Mouse (Mus musculus): ENCODE results near the gene Ss18l2. TPM values are rescaled to one million over a fixed set of nuclear protein-coding genes. Genes with fewer than 3 reads are reported as not detected.

Ss18l2 gene
- polyA plus RNA-seq, 1 experiment from 2014 or later: 111 TPM

DNA sequence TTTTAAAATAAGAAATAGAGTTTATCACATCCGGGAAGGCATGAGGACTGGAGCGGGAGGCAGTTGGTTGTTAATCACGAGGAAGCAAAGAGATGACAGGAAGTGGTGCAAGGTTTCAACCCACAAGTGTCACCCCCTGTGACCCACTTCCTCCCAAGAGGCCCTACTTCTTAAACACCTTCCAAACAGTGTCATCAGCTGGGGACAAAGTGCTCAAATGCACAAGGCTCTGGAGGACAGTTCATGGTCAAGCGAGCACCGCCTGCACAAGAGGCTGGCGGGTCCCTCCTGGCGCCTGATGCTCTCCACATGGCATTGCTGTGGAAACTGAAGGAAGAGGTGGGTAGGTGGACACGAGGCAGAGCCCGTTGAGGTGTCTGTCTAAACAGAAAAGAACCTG is 35.1 kb upstream of the Ss18l2 start:
- Histone ChIP-seq H3K4me3 (ENCODE audit: low read length) (no peak overlapping the region), H3K4me2 (replicated peaks; ENCODE audit: low read depth, low read length) (no peak overlapping the region), H3K27ac (ENCODE audit: low read depth, low read length) (no peak overlapping the region), H3K9ac (ENCODE audit: low read depth, low read length) (no peak overlapping the region), H3K36me3 (ENCODE audit: control insufficient read depth, insufficient read depth, low read length) (no peaks in the 10 kb centered on the region), H3K4me1 (ENCODE audit: control insufficient read depth, insufficient read depth, low read length) (no peaks in the 10 kb centered on the region), H3K9me3 (ENCODE audit: control insufficient read depth, low read length) (no peaks in the 10 kb centered on the region), H3K27me3 (ENCODE audit: control insufficient read depth, insufficient read depth, low read length) (peaks cover 9% of the 10 kb centered on the region; the same call in 1 of the 2 replicates)
- 63% methylated on average over 9 of the region's 9 CpGs for WGBS
- ATAC-seq (ENCODE audit: low FRiP score, low TSS enrichment): no peak

DNA sequence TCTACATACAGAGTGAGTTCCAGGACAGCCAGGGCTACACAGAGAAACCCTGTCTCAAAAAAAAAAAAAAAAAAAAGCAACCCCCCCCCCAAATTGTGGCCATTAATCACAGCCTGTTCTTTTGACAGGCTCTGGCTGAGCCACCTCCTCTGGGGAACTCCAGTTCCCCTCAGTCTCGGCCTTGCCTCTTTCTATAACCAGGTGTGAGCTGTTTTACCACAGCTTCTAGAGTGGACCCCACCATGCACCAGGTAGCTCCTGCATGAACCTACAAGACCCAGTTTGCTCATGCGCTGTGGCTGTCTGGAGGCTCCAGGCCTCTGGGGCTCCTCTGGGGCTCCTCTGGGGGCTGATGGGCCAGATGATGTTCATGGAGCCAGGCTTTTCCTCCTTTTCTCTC is 34.6 kb upstream of the Ss18l2 start:
- H3K4me3 ChIP-seq (ENCODE audit: low read length): no peak overlapping the region
- H3K9ac ChIP-seq (ENCODE audit: low read depth, low read length): no peak overlapping the region
- H3K9me3 ChIP-seq (ENCODE audit: control insufficient read depth, low read length): no peaks in the 10 kb centered on the region
- no peak overlapping the region for H3K4me2 ChIP-seq (replicated peaks; ENCODE audit: low read depth, low read length)
- H3K27ac ChIP-seq (ENCODE audit: low read depth, low read length): no peak overlapping the region
- H3K27me3 ChIP-seq (ENCODE audit: control insufficient read depth, insufficient read depth, low read length): peaks cover 6% of the 10 kb centered on the region; the same call in 1 of the 2 replicates
- H3K4me1 ChIP-seq (ENCODE audit: control insufficient read depth, insufficient read depth, low read length): no peaks in the 10 kb centered on the region
- no peak for ATAC-seq (ENCODE audit: low FRiP score, low TSS enrichment)
- WGBS: 71% methylated on average over 2 of the region's 2 CpGs
- H3K36me3 ChIP-seq (ENCODE audit: control insufficient read depth, insufficient read depth, low read length): no peaks in the 10 kb centered on the region

DNA sequence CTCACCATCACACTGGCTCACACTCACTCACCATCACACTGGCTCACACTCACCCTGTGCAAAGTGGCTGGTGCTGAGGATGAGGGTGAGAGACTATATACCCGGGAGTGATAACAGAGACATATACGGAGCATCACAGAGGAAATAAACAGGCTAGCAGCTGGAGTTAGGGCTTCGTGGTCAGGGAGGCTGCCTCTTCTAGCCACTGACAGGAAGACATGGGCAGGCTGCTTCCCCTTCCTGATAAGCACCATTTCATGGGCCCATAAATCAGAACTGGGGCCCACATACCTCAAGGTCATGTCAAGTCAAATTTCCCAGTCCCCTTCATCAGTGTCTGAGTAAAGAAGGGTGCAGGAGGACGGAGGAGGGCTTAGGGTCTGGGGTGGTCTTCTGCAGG is 33.1 kb upstream of the Ss18l2 start:
- WGBS: 43% methylated on average over 4 of the region's 4 CpGs
- no peak for ATAC-seq (ENCODE audit: low FRiP score, low TSS enrichment)
- no peaks in the 10 kb centered on the region for H3K36me3 ChIP-seq (ENCODE audit: control insufficient read depth, insufficient read depth, low read length)
- H3K9ac ChIP-seq (ENCODE audit: low read depth, low read length): no peak overlapping the region
- no peaks in the 10 kb centered on the region for H3K9me3 ChIP-seq (ENCODE audit: control insufficient read depth, low read length)
- H3K4me2 ChIP-seq (replicated peaks; ENCODE audit: low read depth, low read length): no peak overlapping the region
- H3K4me1 ChIP-seq (ENCODE audit: control insufficient read depth, insufficient read depth, low read length): no peaks in the 10 kb centered on the region
- H3K27ac ChIP-seq (ENCODE audit: low read depth, low read length): no peak overlapping the region
- H3K4me3 ChIP-seq (ENCODE audit: low read length): no peak overlapping the region
- no peaks in the 10 kb centered on the region for H3K27me3 ChIP-seq (ENCODE audit: control insufficient read depth, insufficient read depth, low read length)

DNA sequence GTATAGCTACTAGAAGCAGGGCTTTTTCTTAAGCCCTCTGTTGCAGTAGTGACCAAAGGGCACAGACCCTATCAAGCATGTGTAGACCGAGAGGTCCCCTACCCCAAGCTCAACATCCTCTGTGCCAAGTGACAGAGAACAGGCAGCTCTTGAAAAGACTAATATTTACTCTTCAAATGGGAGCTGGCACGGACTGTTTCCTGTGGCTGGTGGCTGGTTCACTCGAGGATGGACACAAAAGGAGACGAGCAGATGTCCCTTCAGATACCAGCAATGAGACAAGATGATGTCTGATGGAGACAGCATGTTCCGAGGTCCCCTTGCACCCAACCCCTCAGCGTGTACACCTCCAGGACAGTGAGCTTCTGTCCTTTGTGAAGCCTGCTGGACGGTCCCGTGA is 32.7 kb upstream of the Ss18l2 start:
- 61% methylated on average over 8 of the region's 8 CpGs for WGBS
- Histone ChIP-seq H3K27ac (ENCODE audit: low read depth, low read length) (no peak overlapping the region), H3K4me3 (ENCODE audit: low read length) (no peak overlapping the region), H3K4me2 (replicated peaks; ENCODE audit: low read depth, low read length) (no peak overlapping the region), H3K4me1 (ENCODE audit: control insufficient read depth, insufficient read depth, low read length) (no peaks in the 10 kb centered on the region), H3K27me3 (ENCODE audit: control insufficient read depth, insufficient read depth, low read length) (no peaks in the 10 kb centered on the region), H3K9ac (ENCODE audit: low read depth, low read length) (no peak overlapping the region), H3K9me3 (ENCODE audit: control insufficient read depth, low read length) (no peaks in the 10 kb centered on the region), H3K36me3 (ENCODE audit: control insufficient read depth, insufficient read depth, low read length) (no peaks in the 10 kb centered on the region)
- ATAC-seq (ENCODE audit: low FRiP score, low TSS enrichment): no peak

DNA sequence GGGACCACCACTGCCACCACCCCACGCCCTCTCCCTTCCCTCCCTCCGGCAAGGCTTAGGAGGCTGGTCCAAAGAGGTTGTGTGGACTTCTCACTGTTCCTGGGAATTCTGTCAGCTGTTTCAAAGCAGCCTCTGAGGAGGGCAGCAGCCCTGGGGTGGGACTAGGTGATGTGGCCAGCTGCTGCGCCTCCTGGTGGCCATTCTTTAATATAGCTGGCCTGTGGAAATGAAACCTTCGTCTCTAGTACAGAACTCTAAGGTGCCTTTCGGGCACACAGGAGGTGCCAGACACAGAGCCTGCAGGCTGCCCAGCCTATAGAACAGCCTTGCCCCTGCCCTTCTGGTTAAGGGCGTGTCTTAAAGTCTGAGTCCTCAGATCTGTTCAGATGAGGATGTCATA is 30.6 kb upstream of the Ss18l2 start:
- Histone ChIP-seq H3K36me3 (ENCODE audit: control insufficient read depth, insufficient read depth, low read length) (peaks cover 5% of the 10 kb centered on the region), H3K27ac (ENCODE audit: low read depth, low read length) (no peak overlapping the region), H3K4me1 (ENCODE audit: control insufficient read depth, insufficient read depth, low read length) (no peaks in the 10 kb centered on the region), H3K27me3 (ENCODE audit: control insufficient read depth, insufficient read depth, low read length) (no peaks in the 10 kb centered on the region), H3K9me3 (ENCODE audit: control insufficient read depth, low read length) (no peaks in the 10 kb centered on the region), H3K9ac (ENCODE audit: low read depth, low read length) (no peak overlapping the region), H3K4me2 (replicated peaks; ENCODE audit: low read depth, low read length) (no peak overlapping the region), H3K4me3 (ENCODE audit: low read length) (no peak overlapping the region)
- WGBS: 28% methylated on average over 6 of the region's 6 CpGs
- ATAC-seq (ENCODE audit: low FRiP score, low TSS enrichment): peak; percentile 63; the same call in 1 of the 2 replicates

DNA sequence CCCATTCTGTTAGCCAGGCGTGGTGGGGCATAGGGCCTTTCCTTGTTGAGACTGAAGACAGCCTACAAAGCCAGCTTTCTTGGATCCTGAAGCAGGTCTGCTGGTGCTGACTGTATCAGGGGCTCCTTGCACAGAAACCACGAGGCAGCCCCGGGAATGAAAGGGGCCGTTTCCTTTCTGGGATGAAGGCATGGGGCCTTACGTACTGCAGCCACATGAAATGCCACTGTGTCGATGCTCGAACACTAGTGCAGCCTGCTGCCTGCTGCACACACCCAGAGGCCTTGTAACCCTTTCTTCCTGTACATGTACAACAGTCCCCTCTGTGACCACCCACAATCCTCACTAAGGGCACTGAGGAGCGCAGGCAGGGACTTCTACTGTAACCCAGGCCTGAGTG is 28.9 kb upstream of the Ss18l2 start:
- WGBS: 83% methylated on average over 8 of the region's 8 CpGs
- Histone ChIP-seq H3K4me1 (ENCODE audit: control insufficient read depth, insufficient read depth, low read length) (no peaks in the 10 kb centered on the region), H3K27me3 (ENCODE audit: control insufficient read depth, insufficient read depth, low read length) (no peaks in the 10 kb centered on the region)

DNA sequence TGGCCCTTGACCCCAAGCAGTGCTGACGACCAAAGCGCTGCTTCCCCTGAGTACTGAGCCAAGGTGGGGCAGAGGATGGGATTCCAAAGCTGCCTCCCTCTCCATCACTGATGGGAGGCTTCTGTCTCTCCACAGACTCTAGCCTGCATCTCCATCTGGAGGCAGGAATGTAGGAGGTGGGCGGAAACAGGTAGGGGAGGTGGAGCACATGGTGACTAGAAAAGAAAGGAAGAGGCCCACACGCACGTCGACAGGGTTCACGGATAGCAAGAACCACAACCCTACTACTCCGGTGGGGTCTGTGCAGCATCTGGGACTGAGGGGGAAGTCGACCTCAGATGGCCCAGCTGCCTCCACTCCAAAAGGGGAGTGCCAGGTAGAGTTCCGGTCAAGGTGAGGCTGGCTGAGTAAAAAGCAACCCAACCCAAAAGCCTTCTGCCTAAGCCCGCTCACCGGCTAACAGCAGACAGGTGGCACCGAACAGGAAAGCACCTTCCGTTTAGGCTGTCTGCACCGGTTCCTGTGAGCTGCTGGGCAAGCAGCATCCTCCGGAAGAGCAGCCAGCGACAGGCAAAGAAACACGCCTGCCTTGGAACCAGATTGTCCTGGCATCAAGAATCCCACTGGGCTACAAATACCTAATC is 28.0 kb upstream of the Ss18l2 start:
- 74% methylated on average over 18 of the region's 18 CpGs for WGBS
- H3K27me3 ChIP-seq (ENCODE audit: control insufficient read depth, insufficient read depth, low read length): no peaks in the 10 kb centered on the region
- no peaks in the 10 kb centered on the region for H3K9me3 ChIP-seq (ENCODE audit: control insufficient read depth, low read length)
- no peak overlapping the region for H3K4me3 ChIP-seq (ENCODE audit: low read length)
- no peaks in the 10 kb centered on the region for H3K4me1 ChIP-seq (ENCODE audit: control insufficient read depth, insufficient read depth, low read length)
- no peak overlapping the region for H3K9ac ChIP-seq (ENCODE audit: low read depth, low read length)
- peaks cover 14% of the 10 kb centered on the region for H3K36me3 ChIP-seq (ENCODE audit: control insufficient read depth, insufficient read depth, low read length)
- no peak overlapping the region for H3K27ac ChIP-seq (ENCODE audit: low read depth, low read length)
- no peak overlapping the region for H3K4me2 ChIP-seq (replicated peaks; ENCODE audit: low read depth, low read length)
- ATAC-seq (ENCODE audit: low FRiP score, low TSS enrichment): no peak

More for the DNA sequence above, 28.9 kb upstream of the Ss18l2 start:
- Histone ChIP-seq H3K36me3 (ENCODE audit: control insufficient read depth, insufficient read depth, low read length) (peaks cover 13% of the 10 kb centered on the region), H3K9ac (ENCODE audit: low read depth, low read length) (no peak overlapping the region), H3K4me2 (replicated peaks; ENCODE audit: low read depth, low read length) (no peak overlapping the region), H3K4me3 (ENCODE audit: low read length) (no peak overlapping the region), H3K27ac (ENCODE audit: low read depth, low read length) (no peak overlapping the region), H3K9me3 (ENCODE audit: control insufficient read depth, low read length) (no peaks in the 10 kb centered on the region)
- ATAC-seq (ENCODE audit: low FRiP score, low TSS enrichment): no peak

DNA sequence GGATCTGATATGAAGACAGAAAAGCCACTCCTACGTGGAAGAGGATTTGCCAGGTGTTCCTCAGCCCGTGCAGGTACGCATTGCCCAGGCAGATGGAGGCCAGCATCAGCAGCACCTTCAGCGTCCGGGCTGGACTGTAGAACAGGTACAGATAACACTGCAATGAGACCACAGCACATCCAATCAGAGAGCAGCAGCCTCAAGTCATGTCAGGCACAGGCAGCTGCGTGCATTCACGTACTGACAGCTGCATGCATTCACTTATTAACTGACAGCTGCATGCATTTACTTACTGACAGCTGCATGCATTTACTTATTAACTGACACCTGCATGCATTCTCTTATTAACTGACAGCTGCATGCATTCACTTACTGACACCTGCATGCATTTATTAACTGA is 25.4 kb upstream of the Ss18l2 start:
- Histone ChIP-seq H3K4me3 (ENCODE audit: low read length) (no peak overlapping the region), H3K9me3 (ENCODE audit: control insufficient read depth, low read length) (no peaks in the 10 kb centered on the region), H3K4me2 (replicated peaks; ENCODE audit: low read depth, low read length) (no peak overlapping the region), H3K27me3 (ENCODE audit: control insufficient read depth, insufficient read depth, low read length) (no peaks in the 10 kb centered on the region), H3K4me1 (ENCODE audit: control insufficient read depth, insufficient read depth, low read length) (no peaks in the 10 kb centered on the region), H3K9ac (ENCODE audit: low read depth, low read length) (no peak overlapping the region), H3K27ac (ENCODE audit: low read depth, low read length) (no peak overlapping the region), H3K36me3 (ENCODE audit: control insufficient read depth, insufficient read depth, low read length) (peaks cover 26% of the 10 kb centered on the region)
- no peak for ATAC-seq (ENCODE audit: low FRiP score, low TSS enrichment)
- 83% methylated on average over 7 of the region's 7 CpGs for WGBS

DNA sequence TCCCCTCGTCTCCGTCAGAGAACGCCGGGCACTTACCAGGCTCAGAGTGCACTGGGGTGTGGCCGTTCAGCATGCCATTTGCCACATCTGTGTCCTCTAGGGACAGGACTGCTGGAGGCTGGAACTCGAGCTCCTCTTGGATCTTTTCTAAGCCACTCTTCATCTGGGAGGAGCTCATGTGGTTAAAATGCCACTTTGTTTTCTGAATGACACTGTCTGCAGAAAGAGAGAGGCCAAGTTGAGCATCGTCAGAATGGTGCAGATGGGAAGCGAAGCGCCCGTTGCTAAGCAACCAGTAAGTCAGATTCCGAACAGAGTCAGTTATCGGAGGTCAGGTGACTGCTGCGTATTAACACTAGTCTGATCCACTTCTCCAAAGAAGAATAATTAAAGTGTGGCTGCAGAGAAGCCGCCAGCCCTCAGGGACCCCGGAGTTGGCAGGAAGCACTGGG is 19.9 kb upstream of the Ss18l2 start:
- Histone ChIP-seq H3K27me3 (ENCODE audit: control insufficient read depth, insufficient read depth, low read length) (no peaks in the 10 kb centered on the region), H3K4me3 (ENCODE audit: low read length) (no peak overlapping the region), H3K9ac (ENCODE audit: low read depth, low read length) (no peak overlapping the region), H3K9me3 (ENCODE audit: control insufficient read depth, low read length) (no peaks in the 10 kb centered on the region), H3K36me3 (ENCODE audit: control insufficient read depth, insufficient read depth, low read length) (peaks cover 27% of the 10 kb centered on the region; the same call in 1 of the 2 replicates), H3K27ac (ENCODE audit: low read depth, low read length) (no peak overlapping the region), H3K4me1 (ENCODE audit: control insufficient read depth, insufficient read depth, low read length) (no peaks in the 10 kb centered on the region), H3K4me2 (replicated peaks; ENCODE audit: low read depth, low read length) (no peak overlapping the region)
- WGBS: 55% methylated on average over 15 of the region's 15 CpGs
- no peak for ATAC-seq (ENCODE audit: low FRiP score, low TSS enrichment)
